Comparison of ENCODE assay signal across 8 mouse cellular contexts in genomic region chr12:111386642-111387120, GRCm38 (mm10). TPM values are rescaled to one million over a fixed set of nuclear protein-coding genes. Genes with fewer than 3 reads are reported as not detected.
A peak's percentile ranks its signal among the peaks of the same experiment; 100 is the strongest.
DNase-seq lines count a peak whose midpoint lies in the region; ATAC-seq and TF ChIP-seq lines count a peak whose summit lies in the region.

No protein-coding gene starts in this region.

- H3K27me3 ChIP-seq in heart, postnatal 0 days (ENCODE audit: control insufficient read depth, insufficient read depth, low read length), result no peaks in the 10 kb centered on the region
- no peaks in the 10 kb centered on the region for H3K27me3 ChIP-seq in limb, embryonic 14.5 days (ENCODE audit: control insufficient read depth, insufficient read depth, low read length)
- no peaks in the 10 kb centered on the region for H3K27me3 ChIP-seq in small intestine, adult 2 months (ENCODE audit: control insufficient read depth, insufficient read depth, low read length)

- peaks cover 13% of the 10 kb centered on the region for H3K4me1 ChIP-seq in heart, postnatal 0 days (ENCODE audit: control insufficient read depth, insufficient read depth)
- no peaks in the 10 kb centered on the region for H3K4me1 ChIP-seq in limb, embryonic 14.5 days (ENCODE audit: control insufficient read depth, insufficient read depth, low read length)
- H3K4me1 ChIP-seq in small intestine, adult 2 months (ENCODE audit: control insufficient read depth, insufficient read depth, insufficient read length, low read length), result peaks cover 11% of the 10 kb centered on the region

- no peak overlapping the region; the same call in 1 of the 2 replicates for H3K9ac ChIP-seq in heart, postnatal 0 days (replicated peaks; ENCODE audit: low read depth, low read length)
- H3K9ac ChIP-seq in limb, embryonic 14.5 days (ENCODE audit: low read depth, low read length, severe bottlenecking), result no peak overlapping the region

- H3K4me2 ChIP-seq in heart, postnatal 0 days (ENCODE audit: low read depth, low read length), result peak overlapping the region; percentile 2; the same call in 1 of the 2 replicates
- no peak overlapping the region for H3K4me2 ChIP-seq in limb, embryonic 14.5 days (replicated peaks; ENCODE audit: low read depth, low read length, severe bottlenecking)

- no peak for TF ChIP-seq POLR2A in limb, embryonic 14.5 days (IDR thresholded peaks at IDR 0.05; ENCODE audit: borderline replicate concordance, extremely low read depth, insufficient read depth, insufficient read length)
- no peak for TF ChIP-seq POLR2A in small intestine, adult 2 months (IDR thresholded peaks at IDR 0.05; ENCODE audit: low read depth, low read length)

- peak; percentile 56 for DNase-seq in gastrocnemius, postnatal 25 days
- DNase-seq in gastrocnemius, postnatal 4 days (ENCODE audit: low spot score in 2 of 2), result no peak
- DNase-seq in heart, postnatal 0 days (ENCODE audit: low spot score), result peak; percentile 83
- no peak for DNase-seq in limb, embryonic 14.5 days (ENCODE audit: low spot score)
- DNase-seq in cerebellum, postnatal 36 days, result no peak
- DNase-seq in left cerebral cortex, adult 11 months (ENCODE audit: low spot score), result no peak
- DNase-seq in cerebellum, adult 9-11 months, result no peak

- TF ChIP-seq EP300 in heart, postnatal 0 days (IDR thresholded peaks at IDR 0.05; ENCODE audit: low read depth), result peak; percentile 92

- no peak overlapping the region for H3K4me3 ChIP-seq in heart, postnatal 0 days (ENCODE audit: low read depth, low read length)
- no peak overlapping the region for H3K4me3 ChIP-seq in limb, embryonic 14.5 days (replicated peaks; ENCODE audit: low read length)
- H3K4me3 ChIP-seq in small intestine, adult 2 months (ENCODE audit: low read depth, low read length), result no peak overlapping the region

- H3K36me3 ChIP-seq in heart, postnatal 0 days (replicated peaks; ENCODE audit: control insufficient read depth, insufficient read depth, low read length), result no peaks in the 10 kb centered on the region
- no peaks in the 10 kb centered on the region for H3K36me3 ChIP-seq in limb, embryonic 14.5 days (ENCODE audit: control insufficient read depth, insufficient read depth, low read length)
- no peaks in the 10 kb centered on the region for H3K36me3 ChIP-seq in small intestine, adult 2 months (ENCODE audit: control insufficient read depth, insufficient read depth, low read length)

- peak; percentile 90 for ATAC-seq in heart, postnatal 0 days (ENCODE audit: insufficient read depth, low read depth)
- peak; percentile 67 for ATAC-seq in limb, embryonic 14.5 days (ENCODE audit: low FRiP score, low read depth)

- H3K27ac ChIP-seq in heart, postnatal 0 days (ENCODE audit: low read depth), result peak overlapping the region; percentile 83
- H3K27ac ChIP-seq in limb, embryonic 14.5 days (replicated peaks; ENCODE audit: low read depth, low read length), result no peak overlapping the region
- H3K27ac ChIP-seq in small intestine, adult 2 months (ENCODE audit: insufficient read depth, low read depth, low read length), result peak overlapping the region; percentile 77

- WGBS in heart, postnatal 0 days, result 18% methylated on average over 8 of the region's 8 CpGs
- WGBS in limb, embryonic 14.5 days, result 52% methylated on average over 8 of the region's 8 CpGs
- WGBS in small intestine, adult 2 months, result 9% methylated on average over 8 of the region's 8 CpGs

- no peaks in the 10 kb centered on the region for H3K9me3 ChIP-seq in heart, postnatal 0 days (replicated peaks; ENCODE audit: control insufficient read depth, low read length)
- no peaks in the 10 kb centered on the region for H3K9me3 ChIP-seq in limb, embryonic 14.5 days (ENCODE audit: control insufficient read depth, low read length)

- no peak; the same call in 1 of the 2 replicates for TF ChIP-seq CTCF in heart, postnatal 0 days (IDR thresholded peaks at IDR 0.05; ENCODE audit: low read depth)
- TF ChIP-seq CTCF in small intestine, adult 2 months (IDR thresholded peaks at IDR 0.05; ENCODE audit: extremely low read depth, insufficient read length, insufficient replicate concordance, low read depth, low read length), result no peak

RNA-seq across cellular contexts. Expression of gene Cdc42bpb, which starts 9.2 kb away (rescaled TPM):
- 10 to 100 TPM; 23.6 to 24.9 TPM for total RNA-seq in gastrocnemius, postnatal 25 days (2021)
- 10 to 100 TPM; 69.1 to 74.5 TPM for total RNA-seq in gastrocnemius, postnatal 4 days (2021)
- total RNA-seq in heart, postnatal 0 days (2014; rRNA removed; ENCODE audit: low replicate concordance), result 119 and 147 TPM in 2 replicates
- 13.9 and 18.2 TPM in 2 replicates for polyA plus RNA-seq in heart, postnatal 0 days (2015; fragmentation: Nextera tagmentation; extraction: Ambion mirVana)
- polyA plus RNA-seq in limb, embryonic 14.5 days (2012; rRNA removed), result 163 and 215 TPM in 2 replicates
- 37.0 and 39.7 TPM in 2 replicates for polyA plus RNA-seq in limb, embryonic 14.5 days (2014; fragmentation: Nextera tagmentation; extraction: Ambion mirVana)
- 190 and 472 TPM in 2 replicates for polyA plus RNA-seq in small intestine, adult 2 months (2012; rRNA removed)

RNA-seq across cellular contexts. Expression of gene Lbhd2, which starts 19.9 kb away (rescaled TPM):
- not detected for total RNA-seq in gastrocnemius, postnatal 25 days (2021)
- total RNA-seq in gastrocnemius, postnatal 4 days (2021), result under 1 TPM in 1 of 2 experiments, not detected in 1; 0.59 TPM
- not detected in 2 replicates for total RNA-seq in heart, postnatal 0 days (2014; rRNA removed; ENCODE audit: low replicate concordance)
- polyA plus RNA-seq in heart, postnatal 0 days (2015; fragmentation: Nextera tagmentation; extraction: Ambion mirVana), result not detected in 2 replicates
- polyA plus RNA-seq in limb, embryonic 14.5 days (2012; rRNA removed), result 11.0 and 17.2 TPM in 2 replicates
- 19.2 and 22.3 TPM in 2 replicates for polyA plus RNA-seq in limb, embryonic 14.5 days (2014; fragmentation: Nextera tagmentation; extraction: Ambion mirVana)
- not detected in 2 replicates for polyA plus RNA-seq in small intestine, adult 2 months (2012; rRNA removed)

RNA-seq across cellular contexts. Expression of gene Exoc3l4, which starts 30.1 kb away (rescaled TPM):
- 1 to 10 TPM; 3.0 to 4.2 TPM for total RNA-seq in gastrocnemius, postnatal 25 days (2021)
- total RNA-seq in gastrocnemius, postnatal 4 days (2021), result 1 to 10 TPM; 5.0 to 6.1 TPM
- total RNA-seq in heart, postnatal 0 days (2014; rRNA removed; ENCODE audit: low replicate concordance), result 7.9 and 51.6 TPM in 2 replicates
- 8.5 and 9.8 TPM in 2 replicates for polyA plus RNA-seq in heart, postnatal 0 days (2015; fragmentation: Nextera tagmentation; extraction: Ambion mirVana)
- 11.7 and 14.9 TPM in 2 replicates for polyA plus RNA-seq in limb, embryonic 14.5 days (2012; rRNA removed)
- 7.4 and 7.7 TPM in 2 replicates for polyA plus RNA-seq in limb, embryonic 14.5 days (2014; fragmentation: Nextera tagmentation; extraction: Ambion mirVana)
- 356 and 552 TPM in 2 replicates for polyA plus RNA-seq in small intestine, adult 2 months (2012; rRNA removed)

RNA-seq across cellular contexts. Expression of gene Tnfaip2, which starts 55.6 kb away (rescaled TPM):
- 10 to 100 TPM; 34.8 to 40.4 TPM for total RNA-seq in gastrocnemius, postnatal 25 days (2021)
- 10 to 100 TPM in 1 of 2 experiments, 1 to 10 TPM in 1; 7.0 to 10.2 TPM for total RNA-seq in gastrocnemius, postnatal 4 days (2021)
- 12.5 and 14.8 TPM in 2 replicates for total RNA-seq in heart, postnatal 0 days (2014; rRNA removed; ENCODE audit: low replicate concordance)
- polyA plus RNA-seq in heart, postnatal 0 days (2015; fragmentation: Nextera tagmentation; extraction: Ambion mirVana), result 8.9 and 9.5 TPM in 2 replicates
- polyA plus RNA-seq in limb, embryonic 14.5 days (2012; rRNA removed), result 9.3 and 10.2 TPM in 2 replicates
- polyA plus RNA-seq in limb, embryonic 14.5 days (2014; fragmentation: Nextera tagmentation; extraction: Ambion mirVana), result 10.0 and 11.4 TPM in 2 replicates
- 10.2 and 16.4 TPM in 2 replicates for polyA plus RNA-seq in small intestine, adult 2 months (2012; rRNA removed)

Comparison
In these comparisons a context has a peak if more than half of its experiments do, and no peak if none do; other contexts are left out.
1. DNase-seq: peak in gastrocnemius, postnatal 25 days (single experiment) and heart, postnatal 0 days (single experiment); none in gastrocnemius, postnatal 4 days (0 of 2), limb, embryonic 14.5 days (single experiment), cerebellum, postnatal 36 days (0 of 2), left cerebral cortex, adult 11 months (single experiment) and cerebellum, adult 9-11 months (single experiment).